26 mouse cellular contexts compared by ENCODE assay signal in genomic region chr16:43655183-43655787, GRCm38 (mm10). TPM values are rescaled to one million over a fixed set of nuclear protein-coding genes. Genes with fewer than 3 reads are reported as not detected.
DNase-seq lines count a peak whose midpoint lies in the region; ATAC-seq lines count a peak whose summit lies in the region.
"Had no signal": no experiment of that assay in that cellular context is flagged by ENCODE, and none has a peak within 500 bp of the region (broad histone marks: within the 10 kb centered on the region; RNA-seq: fewer than 3 reads in every experiment).

No protein-coding gene starts in this region.

- H3K36me3 ChIP-seq in midbrain, embryonic 15.5 days (replicated peaks) = no peaks in the 10 kb centered on the region
- H3K36me3 ChIP-seq: heart, embryonic 10.5 days; limb, embryonic 13.5 days; liver, embryonic 15.5 days; neural tube, embryonic 15.5 days; stomach, embryonic 15.5 days had no signal

- DNase-seq in heart, adult 11 months = peak; percentile 36
- no peak for DNase-seq in heart, postnatal 25 days (ENCODE audit: low spot score)
- DNase-seq in MEL-GATA-1-ER (ENCODE audit: extremely low read depth, low read depth) = peak; percentile 47
- DNase-seq in induced T-regulatory cell, adult 2 months (ENCODE audit: low read depth) = peak; percentile 74
- DNase-seq in left cerebral cortex, postnatal 25 days (ENCODE audit: low spot score in 2 of 2) = no peak
- DNase-seq in layer of hippocampus, postnatal 25 days (ENCODE audit: extremely low spot score in 1 of 2, low spot score in 1 of 2) = no peak
- no peak for DNase-seq in urinary bladder, postnatal 4 days (ENCODE audit: low spot score in 2 of 2)
- DNase-seq: cerebellum, adult 11-12 months; cerebellum, postnatal 25 days; gastrocnemius, postnatal 25 days; heart, postnatal 10 days; lung, postnatal 36 days had no signal

- intact Hi-C loops in heart, postnatal 25 days (cut with DNase I) = no loop called here
- intact Hi-C loops in left cerebral cortex, postnatal 25 days (cut with DNase I) = no loop called here

- H3K27ac ChIP-seq in midbrain, embryonic 15.5 days = no peak overlapping the region
- H3K27ac ChIP-seq: forebrain, embryonic 13.5 days; heart, embryonic 10.5 days; hindbrain, embryonic 14.5 days; limb, embryonic 13.5 days; liver, embryonic 15.5 days; neural tube, embryonic 15.5 days; stomach, embryonic 15.5 days had no signal

- H3K4me3 ChIP-seq in midbrain, embryonic 15.5 days = no peak overlapping the region
- H3K4me3 ChIP-seq: forebrain, embryonic 13.5 days; heart, embryonic 10.5 days; limb, embryonic 13.5 days; liver, embryonic 15.5 days; neural tube, embryonic 15.5 days; stomach, embryonic 15.5 days had no signal

- WGBS in midbrain, embryonic 15.5 days = 90% methylated on average over 6 of the region's 6 CpGs

- H3K4me1 ChIP-seq in midbrain, embryonic 15.5 days = no peaks in the 10 kb centered on the region
- H3K4me1 ChIP-seq: forebrain, embryonic 13.5 days; heart, embryonic 10.5 days; limb, embryonic 13.5 days; liver, embryonic 15.5 days; neural tube, embryonic 15.5 days; stomach, embryonic 15.5 days had no signal

- H3K9me3 ChIP-seq in midbrain, embryonic 15.5 days = no peaks in the 10 kb centered on the region
- H3K9me3 ChIP-seq: forebrain, embryonic 13.5 days; heart, embryonic 10.5 days; limb, embryonic 13.5 days; liver, embryonic 15.5 days; neural tube, embryonic 15.5 days; stomach, embryonic 15.5 days had no signal

- ATAC-seq in midbrain, embryonic 15.5 days (replicated peaks) = no peak
- ATAC-seq: forebrain, embryonic 13.5 days; intestine, postnatal 0 days had no signal

- no peak overlapping the region for H3K4me2 ChIP-seq in midbrain, embryonic 15.5 days
- H3K4me2 ChIP-seq: forebrain, embryonic 13.5 days; hindbrain, embryonic 14.5 days; limb, embryonic 13.5 days; liver, embryonic 15.5 days; midbrain, embryonic 11.5 days; neural tube, embryonic 15.5 days; stomach, embryonic 15.5 days had no signal

- no peaks in the 10 kb centered on the region for H3K27me3 ChIP-seq in midbrain, embryonic 15.5 days (replicated peaks)
- H3K27me3 ChIP-seq: forebrain, embryonic 13.5 days; liver, embryonic 15.5 days; neural tube, embryonic 15.5 days; stomach, embryonic 15.5 days had no signal

- no peak overlapping the region for H3K9ac ChIP-seq in midbrain, embryonic 15.5 days
- H3K9ac ChIP-seq: forebrain, embryonic 13.5 days; hindbrain, embryonic 14.5 days; limb, embryonic 13.5 days; liver, embryonic 15.5 days; neural tube, embryonic 15.5 days; stomach, embryonic 15.5 days had no signal

RNA-seq across cellular contexts. Expression of gene Tigit, which starts 8.7 kb away (rescaled TPM):
- not detected for total RNA-seq in heart, postnatal 25 days (2021)
- total RNA-seq in left cerebral cortex, postnatal 25 days (2021) = not detected
- not detected for total RNA-seq in layer of hippocampus, postnatal 25 days (2021)
- not detected in 2 replicates for polyA plus RNA-seq in midbrain, embryonic 15.5 days (2015; fragmentation: Nextera tagmentation; extraction: Ambion mirVana)
- total RNA-seq: gastrocnemius, postnatal 25 days; heart, postnatal 10 days; layer of hippocampus, adult 18-20 months; left cerebral cortex, adult 8-10 months had no signal
- polyA plus RNA-seq: brain, embryonic 14.5 days; forebrain, embryonic 13.5 days; heart, embryonic 10.5 days; hindbrain, embryonic 14.5 days; intestine, postnatal 0 days; kidney, embryonic 16.5 days; limb, embryonic 13.5 days; liver, embryonic 15.5 days; midbrain, embryonic 11.5 days; neural tube, embryonic 15.5 days; stomach, embryonic 15.5 days had no signal

Comparison
In these comparisons a context has a peak if more than half of its experiments do, and no peak if none do; other contexts are left out.
1. DNase-seq: peak in heart, adult 11 months (single experiment), MEL-GATA-1-ER (single experiment) and induced T-regulatory cell, adult 2 months (single experiment); none in heart, postnatal 25 days (single experiment), left cerebral cortex, postnatal 25 days (0 of 2), layer of hippocampus, postnatal 25 days (0 of 2) and urinary bladder, postnatal 4 days (0 of 2).